Mouse (Mus musculus): ENCODE measurements around the gene Ugt2b38. TPM values are rescaled to one million over a fixed set of nuclear protein-coding genes. Genes with fewer than 3 reads are reported as not detected.
"Not testable (repeated sequence)": the region's sequence is repeated elsewhere in the genome, so short reads cannot be mapped to it uniquely, and the experiment has no call there.

Gene Ugt2b38
- polyA plus RNA-seq, 1 experiment: not detected

DNA sequence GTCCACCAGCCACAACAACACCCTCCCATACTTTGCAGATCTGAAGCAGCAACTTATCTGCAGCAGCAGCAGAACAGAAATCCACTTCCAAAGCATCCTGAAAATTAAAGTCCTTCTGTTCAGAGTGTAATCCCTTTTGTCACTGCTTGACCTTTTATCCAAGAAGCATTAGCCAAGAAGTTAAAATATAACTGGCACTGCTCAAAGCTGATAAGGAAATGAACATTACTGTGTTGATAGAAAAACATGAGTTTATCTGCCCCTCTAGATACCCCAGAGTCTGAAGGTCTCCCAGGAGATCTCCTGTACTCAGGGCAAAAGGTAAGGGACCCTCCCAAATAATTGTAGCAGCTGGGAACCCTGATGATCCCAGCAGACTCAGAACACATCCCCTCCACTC lies 44.2 kb downstream of the Ugt2b38 start:
- Histone ChIP-seq H3K9me3 (no peaks in the 10 kb centered on the region), H3K4me3 (replicated peaks) (no peak overlapping the region), H3K36me3 (replicated peaks; ENCODE audit: low read length) (no peaks in the 10 kb centered on the region), H3K27me3 (replicated peaks) (no peaks in the 10 kb centered on the region), H3K4me1 (no peaks in the 10 kb centered on the region)
- TF ChIP-seq GATA1 (IDR thresholded peaks at IDR 0.05; ENCODE audit: borderline replicate concordance, low read length): no peak
- no peak for TF ChIP-seq FLI1 (IDR thresholded peaks at IDR 0.05; ENCODE audit: low read length)

DNA sequence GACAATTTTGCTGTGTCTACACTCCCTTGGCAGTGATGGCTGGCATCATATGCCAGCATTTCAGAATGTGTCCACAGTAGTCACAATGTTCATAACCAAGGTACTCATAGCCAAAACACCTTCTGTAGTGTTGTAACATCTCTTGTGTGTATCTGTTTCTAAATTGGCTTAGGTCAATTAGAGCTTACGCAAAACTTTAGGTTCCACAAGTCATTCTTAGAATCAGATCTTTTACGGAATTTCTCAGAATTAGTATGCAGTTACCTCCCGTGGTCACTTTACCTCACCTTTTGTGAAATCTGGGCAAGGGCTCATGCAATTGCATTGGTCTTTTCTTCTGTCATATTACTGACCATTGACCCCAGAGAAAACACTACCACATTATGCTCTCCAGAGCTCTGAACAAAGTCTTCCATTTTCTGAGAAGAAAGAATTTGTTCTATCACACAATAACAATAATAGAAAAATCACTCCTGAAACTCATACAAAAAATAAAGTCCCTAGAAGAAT lies 48.1 kb downstream of the Ugt2b38 start:
- Histone ChIP-seq H3K27me3 (replicated peaks) (no peaks in the 10 kb centered on the region), H3K4me1 (no peaks in the 10 kb centered on the region), H3K9me3 (no peaks in the 10 kb centered on the region), H3K4me3 (replicated peaks) (no peak overlapping the region), H3K36me3 (replicated peaks; ENCODE audit: low read length) (no peaks in the 10 kb centered on the region)
- TF ChIP-seq GATA1 (IDR thresholded peaks at IDR 0.05; ENCODE audit: borderline replicate concordance, low read length): no peak
- no peak for TF ChIP-seq FLI1 (IDR thresholded peaks at IDR 0.05; ENCODE audit: low read length)

GRCm38 (mm10) chr5:87373502-87373863 lies 50.5 kb downstream of the Ugt2b38 start:
- Histone ChIP-seq H3K36me3 (replicated peaks; ENCODE audit: low read length) (no peaks in the 10 kb centered on the region), H3K9me3 (no peaks in the 10 kb centered on the region), H3K27me3 (replicated peaks) (no peaks in the 10 kb centered on the region), H3K4me3 (replicated peaks) (no peak overlapping the region), H3K4me1 (no peaks in the 10 kb centered on the region)
- TF ChIP-seq GATA1 (IDR thresholded peaks at IDR 0.05; ENCODE audit: borderline replicate concordance, low read length) (no peak), FLI1 (IDR thresholded peaks at IDR 0.05; ENCODE audit: low read length) (no peak)

DNA sequence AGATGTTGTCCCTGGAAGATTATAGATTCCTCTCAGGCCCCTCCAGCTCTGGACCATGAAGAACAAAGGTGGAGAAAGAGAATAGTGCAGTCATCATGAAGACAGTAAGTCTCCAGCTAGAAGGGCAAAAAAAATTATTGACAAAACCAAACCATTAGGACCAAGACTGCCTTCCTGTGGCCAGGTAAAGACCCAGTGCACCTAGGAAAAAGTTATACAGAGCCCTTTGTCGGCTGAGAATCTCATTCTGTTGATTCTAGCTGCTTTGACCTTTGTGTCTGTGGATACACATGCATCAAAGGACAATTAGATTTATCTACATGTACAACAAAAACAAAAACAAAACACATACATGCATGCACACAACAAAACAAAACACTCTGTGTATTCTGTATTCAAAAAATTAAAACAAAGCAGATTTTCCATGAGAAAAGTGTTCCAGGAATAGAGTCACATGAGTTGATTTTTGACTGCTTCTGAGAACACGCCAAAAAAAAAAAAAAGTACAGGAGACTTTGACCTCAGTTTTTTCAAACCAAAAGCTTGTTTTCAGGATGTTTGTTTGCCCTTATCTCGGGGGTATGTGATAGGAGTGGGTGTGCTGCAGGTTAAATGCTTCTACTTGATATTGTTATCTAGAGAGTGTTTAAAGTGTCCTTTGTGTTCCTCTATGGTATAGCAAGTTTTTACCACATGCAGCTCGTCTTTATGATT lies 51.1 kb downstream of the Ugt2b38 start:
- H3K27me3 ChIP-seq (replicated peaks); H3K9me3 ChIP-seq; H3K4me3 ChIP-seq (replicated peaks); H3K4me1 ChIP-seq; H3K36me3 ChIP-seq (replicated peaks; ENCODE audit: low read length): not testable (repeated sequence)

Other genes starting within 250 kb of the Ugt2b38 start
- gene Ugt2b37, start 169.4 kb downstream of the Ugt2b38 start, polyA plus RNA-seq (2012; ENCODE audit: insufficient read depth, low replicate concordance): not detected in 2 replicates
- gene Ugt2a3, start 87.0 kb downstream of the Ugt2b38 start, polyA plus RNA-seq (2012; ENCODE audit: insufficient read depth, low replicate concordance): not detected in 2 replicates
- not detected in 2 replicates for gene Ugt2a2, start 58.1 kb upstream of the Ugt2b38 start, polyA plus RNA-seq (2012; ENCODE audit: insufficient read depth, low replicate concordance)
- gene Gm43638, start 62.6 kb upstream of the Ugt2b38 start, polyA plus RNA-seq (2012; ENCODE audit: insufficient read depth, low replicate concordance): not detected in 2 replicates
- not detected in 2 replicates for gene Ugt2a1, start 66.7 kb upstream of the Ugt2b38 start, polyA plus RNA-seq (2012; ENCODE audit: insufficient read depth, low replicate concordance)
- not detected in 2 replicates for gene Sult1b1, start 114.0 kb upstream of the Ugt2b38 start, polyA plus RNA-seq (2012; ENCODE audit: insufficient read depth, low replicate concordance)
- gene Sult1d1, start 144.8 kb upstream of the Ugt2b38 start, polyA plus RNA-seq (2012; ENCODE audit: insufficient read depth, low replicate concordance): not detected in 2 replicates
- not detected in 2 replicates for gene Sult1e1, start 167.4 kb upstream of the Ugt2b38 start, polyA plus RNA-seq (2012; ENCODE audit: insufficient read depth, low replicate concordance)
- not detected in 2 replicates for gene Csn1s1, start 242.0 kb upstream of the Ugt2b38 start, polyA plus RNA-seq (2012; ENCODE audit: insufficient read depth, low replicate concordance)